Mouse (Mus musculus) neural tube, embryonic 11.5 days (tissue): ENCODE data around the gene Krtap31-2. TPM values are rescaled to one million over a fixed set of nuclear protein-coding genes. Genes with fewer than 3 reads are reported as not detected.

Source experiments
- ATAC-seq: fragments of 200-750 bp; cut with Nextera tagmentation; 2 replicates; pipeline ENCODE4 v1.8.0; 2017; ENCODE audit warnings: moderate number of reproducible peaks, mild to moderate bottlenecking, moderate TSS enrichment, moderate library complexity; ENCODE audit not compliant: insufficient read depth, low FRiP score, low TSS enrichment
- DNase-seq: peaks from one replicate; pipeline ENCODE4 v3.0.0-alpha.2; 2015; ENCODE audit warnings: low spot score
- H3K27ac ChIP-seq: fragments of 300-500 bp; sonication (generic); 2 replicates; pipeline ENCODE4 v1.5.1; 2014; ENCODE audit warnings: low read depth, mild to moderate bottlenecking, low read length
- H3K27me3 ChIP-seq: fragments of 300-500 bp; sonication (generic); 2 replicates; pipeline ENCODE4 v1.6.1; 2014; ENCODE audit warnings: mild to moderate bottlenecking, low read length, mixed read lengths; ENCODE audit not compliant: control insufficient read depth, insufficient read depth
- H3K36me3 ChIP-seq: fragments of 300-500 bp; sonication (generic); 2 replicates; pipeline ENCODE4 v1.6.1; 2014; ENCODE audit warnings: mild to moderate bottlenecking, low read length, moderate library complexity, mixed read lengths; ENCODE audit not compliant: control insufficient read depth, insufficient read depth
- H3K4me1 ChIP-seq: fragments of 300-500 bp; sonication (generic); 2 replicates; pipeline ENCODE4 v1.6.1; 2014; ENCODE audit warnings: low read length, mixed read lengths; ENCODE audit not compliant: control insufficient read depth, insufficient read depth
- H3K4me2 ChIP-seq: fragments of 300-500 bp; sonication (generic); 2 replicates; pipeline ENCODE4 v1.6.1; 2014; ENCODE audit warnings: low read depth, mild to moderate bottlenecking, moderate library complexity
- H3K4me3 ChIP-seq: fragments of 300-500 bp; sonication (generic); 2 replicates; pipeline ENCODE4 v1.5.1; 2014; ENCODE audit warnings: low read depth, low read length
- H3K9ac ChIP-seq: fragments of 300-500 bp; sonication (generic); 2 replicates; pipeline ENCODE4 v1.6.1; 2014; ENCODE audit warnings: mild to moderate bottlenecking, low read length
- H3K9me3 ChIP-seq: fragments of 300-500 bp; sonication (generic); 2 replicates; pipeline ENCODE4 v1.6.1; 2016; ENCODE audit warnings: low read length; ENCODE audit not compliant: control insufficient read depth
- WGBS: fragments of 180-500 bp; shearing (Covaris S2); extraction: QIAGEN DNeasy Blood & Tissue Kit; methylation state at CpG from one replicate; pipeline ENCODE4 v1.1.7; 2014; 5-methylcytosine and 5-hydroxymethylcytosine counted together
- polyA plus RNA-seq: library from polyadenylated mRNA; unstranded; fragments of >200 nt; fragmentation: Nextera tagmentation; extraction: Ambion mirVana; gene quantifications from 2 replicates; pipeline ENCODE4 v1.2.1, GENCODE M21; 2014

The Krtap31-2 gene
- polyA plus RNA-seq, 1 experiment from 2014 or later, result not detected

DNA sequence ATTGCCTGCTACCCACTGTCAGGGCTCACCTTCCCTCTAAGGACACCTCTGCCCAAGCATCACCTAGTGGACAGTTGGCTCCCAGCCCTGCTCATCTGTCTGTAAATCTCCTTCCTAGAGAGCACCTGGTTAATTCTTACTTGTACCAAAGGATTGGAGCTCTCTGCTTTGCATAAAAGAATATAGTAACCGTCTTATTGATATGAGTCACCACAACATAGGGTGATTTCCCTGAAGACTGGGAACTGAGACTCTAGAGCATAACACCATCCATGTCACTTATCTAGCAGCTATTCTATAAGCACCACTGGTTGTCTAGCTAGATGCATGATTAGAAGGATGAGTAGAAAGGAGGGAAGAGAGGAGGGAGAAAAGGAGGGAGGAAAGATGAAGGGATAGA is 47.4 kb downstream of the Krtap31-2 start:
- Histone ChIP-seq H3K4me1 (no peaks in the 10 kb centered on the region), H3K27ac (no peak overlapping the region), H3K9me3 (no peaks in the 10 kb centered on the region), H3K4me2 (no peak overlapping the region), H3K4me3 (no peak overlapping the region), H3K27me3 (no peaks in the 10 kb centered on the region), H3K36me3 (no peaks in the 10 kb centered on the region), H3K9ac (no peak overlapping the region)
- DNase-seq, result no peak
- ATAC-seq, result no peak
- whole genome bisulfite sequencing, result 91% methylated on average over 1 of the region's 1 CpGs

DNA sequence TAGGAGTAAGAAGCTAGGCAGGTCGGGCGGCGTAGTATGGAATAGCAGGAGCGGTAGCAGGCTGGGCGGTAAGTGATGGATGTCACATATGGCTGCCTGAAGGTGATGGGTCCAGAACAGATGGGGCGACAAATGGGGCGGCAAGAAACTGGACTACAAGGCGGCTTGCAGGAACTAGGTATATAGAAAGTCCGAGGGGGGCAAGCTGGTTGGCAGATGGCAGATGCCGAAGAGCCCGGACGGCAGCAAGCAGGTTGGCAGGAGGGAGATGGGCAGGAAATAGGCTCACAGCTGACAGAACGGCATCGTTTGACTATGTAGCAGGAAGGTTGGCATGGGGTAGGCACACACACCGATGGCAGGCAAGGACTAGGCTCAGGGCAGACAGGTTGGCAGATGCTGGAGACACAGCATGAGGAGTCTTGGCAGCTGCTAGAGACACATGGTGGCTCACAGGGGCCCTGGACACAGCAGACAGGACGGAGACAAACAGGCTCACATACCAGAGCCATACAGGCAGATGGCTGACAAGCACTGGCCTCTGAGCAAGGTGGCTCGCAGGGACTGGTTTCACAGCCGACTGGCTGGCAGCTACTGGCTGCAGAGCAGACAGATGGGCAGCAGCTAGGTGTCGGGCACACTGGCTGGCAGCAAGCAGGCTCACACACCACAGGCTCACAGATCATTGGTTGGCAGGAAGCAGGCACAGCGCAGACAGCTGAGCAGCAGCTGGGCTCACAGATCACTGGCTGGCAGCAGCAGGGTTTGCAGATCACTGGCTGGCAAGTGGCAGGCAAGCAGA is 49.4 kb downstream of the Krtap31-2 start:
- no peak for ATAC-seq

DNA sequence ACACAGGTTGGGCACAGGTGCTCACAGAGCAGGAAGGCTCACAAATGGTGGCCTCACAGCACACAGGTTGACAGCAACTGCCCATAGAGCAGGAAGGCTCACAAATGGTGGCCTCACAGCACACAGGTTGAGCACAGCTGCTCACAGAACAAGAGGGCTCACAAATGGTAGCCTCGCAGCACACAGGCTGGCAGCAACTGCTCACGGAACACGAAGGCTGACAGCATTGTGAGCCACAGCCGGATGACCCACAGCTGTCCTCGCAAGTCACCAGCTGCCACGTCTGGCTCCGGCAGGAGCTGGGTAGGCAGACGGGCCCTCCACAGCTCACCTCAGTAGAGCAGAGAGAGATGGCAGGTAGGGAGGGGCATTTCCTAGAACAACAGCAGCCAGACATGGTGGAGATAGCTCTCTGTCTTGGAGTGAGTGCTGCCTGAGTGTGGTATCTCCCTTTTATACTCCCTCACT is 50.1 kb downstream of the Krtap31-2 start, which contains the start of gene Krtap16-1:
Gene Krtap16-1 (minus strand): TSS at position 418 of the 468 bp plus-strand sequence.
- Histone ChIP-seq H3K4me1 (no peaks in the 10 kb centered on the region), H3K36me3 (no peaks in the 10 kb centered on the region), H3K9ac (no peak within 1 kb of the TSS), H3K9me3 (no peaks in the 10 kb centered on the region), H3K4me3 (no peak within 1 kb of the TSS), H3K27me3 (no peaks in the 10 kb centered on the region), H3K4me2 (no peak within 1 kb of the TSS), H3K27ac (no peak within 1 kb of the TSS)
- no peak for DNase-seq
- ATAC-seq, result no peak
- WGBS, result 76% methylated on average over 8 of the region's 8 CpGs

More for the DNA sequence above, 49.4 kb downstream of the Krtap31-2 start:
- 79% methylated on average over 20 of the region's 20 CpGs for WGBS
- H3K4me2 ChIP-seq, result no peak overlapping the region
- no peak overlapping the region for H3K4me3 ChIP-seq
- no peak overlapping the region for H3K27ac ChIP-seq
- H3K4me1 ChIP-seq, result no peaks in the 10 kb centered on the region
- H3K9me3 ChIP-seq, result no peaks in the 10 kb centered on the region
- DNase-seq, result no peak
- no peaks in the 10 kb centered on the region for H3K36me3 ChIP-seq
- H3K9ac ChIP-seq, result no peak overlapping the region
- no peaks in the 10 kb centered on the region for H3K27me3 ChIP-seq

Other genes starting within 250 kb of the Krtap31-2 start
- not detected in 2 replicates for gene Gm14190, start 245.6 kb upstream of the Krtap31-2 start, polyA plus RNA-seq
- not detected in 2 replicates for gene Gm14180, start 202.0 kb upstream of the Krtap31-2 start, polyA plus RNA-seq
- not detected in 2 replicates for gene Gm11595, start 163.4 kb upstream of the Krtap31-2 start, polyA plus RNA-seq
- not detected in 2 replicates for gene Krtap4-8, start 155.6 kb upstream of the Krtap31-2 start, polyA plus RNA-seq
- gene Krtap4-9, start 151.1 kb upstream of the Krtap31-2 start, polyA plus RNA-seq, result not detected in 2 replicates
- gene Gm11596, start 142.8 kb upstream of the Krtap31-2 start, polyA plus RNA-seq, result not detected in 2 replicates
- gene Gm11569, start 137.4 kb upstream of the Krtap31-2 start, polyA plus RNA-seq, result not detected in 2 replicates
- gene Gm11554, start 131.8 kb upstream of the Krtap31-2 start, polyA plus RNA-seq, result not detected in 2 replicates
- gene Krtap4-13, start 126.4 kb upstream of the Krtap31-2 start, polyA plus RNA-seq, result not detected in 2 replicates
- not detected in 2 replicates for gene Gm11564, start 120.6 kb upstream of the Krtap31-2 start, polyA plus RNA-seq
- not detected in 2 replicates for gene 2300003K06Rik, start 98.2 kb upstream of the Krtap31-2 start, polyA plus RNA-seq
- not detected in 2 replicates for gene Krtap4-16, start 84.7 kb upstream of the Krtap31-2 start, polyA plus RNA-seq
- gene Gm11568, start 78.4 kb upstream of the Krtap31-2 start, polyA plus RNA-seq, result not detected in 2 replicates
- gene Gm11559, start 71.8 kb upstream of the Krtap31-2 start, polyA plus RNA-seq, result not detected in 2 replicates
- gene Krtap9-1, start 62.9 kb upstream of the Krtap31-2 start, polyA plus RNA-seq, result not detected in 2 replicates
- 0.23 TPM in 1 of 2 replicates, not detected in the other for gene Gm11567, start 57.1 kb upstream of the Krtap31-2 start, polyA plus RNA-seq
- gene Krtap31-1, start 28.4 kb upstream of the Krtap31-2 start, polyA plus RNA-seq, result not detected in 2 replicates
- gene Gm11565, start 21.5 kb upstream of the Krtap31-2 start, polyA plus RNA-seq, result not detected in 2 replicates
- not detected in 2 replicates for gene Krtap9-5, start 12.2 kb downstream of the Krtap31-2 start, polyA plus RNA-seq
- not detected in 2 replicates for gene Krtap29-1, start 42.8 kb downstream of the Krtap31-2 start, polyA plus RNA-seq
- gene Krtap16-1, start 50.3 kb downstream of the Krtap31-2 start, polyA plus RNA-seq, result 0.20 TPM in 1 of 2 replicates, not detected in the other
- gene Krtap17-1, start 57.7 kb downstream of the Krtap31-2 start, polyA plus RNA-seq, result not detected in 2 replicates
- not detected in 2 replicates for gene Krt33a, start 79.9 kb downstream of the Krtap31-2 start, polyA plus RNA-seq
- not detected in 2 replicates for gene Krt33b, start 93.6 kb downstream of the Krtap31-2 start, polyA plus RNA-seq
- gene Krt34, start 105.3 kb downstream of the Krtap31-2 start, polyA plus RNA-seq, result not detected in 2 replicates
- not detected in 2 replicates for gene Krt31, start 114.3 kb downstream of the Krtap31-2 start, polyA plus RNA-seq
- not detected in 2 replicates for gene Krt32, start 151.9 kb downstream of the Krtap31-2 start, polyA plus RNA-seq
- not detected in 2 replicates for gene Krt35, start 159.9 kb downstream of the Krtap31-2 start, polyA plus RNA-seq
- gene Krt36, start 169.3 kb downstream of the Krtap31-2 start, polyA plus RNA-seq, result not detected in 2 replicates
- gene Krt13, start 185.3 kb downstream of the Krtap31-2 start, polyA plus RNA-seq, result 0.19 TPM in 1 of 2 replicates, not detected in the other
- 2.7 and 3.3 TPM in 2 replicates for gene Krt15, start 199.6 kb downstream of the Krtap31-2 start, polyA plus RNA-seq
- gene Krt19, start 212.4 kb downstream of the Krtap31-2 start, polyA plus RNA-seq, result 6.4 and 6.6 TPM in 2 replicates